Mouse (Mus musculus) ovary, postnatal 14 days (tissue): ENCODE data around the gene 9530053A07Rik.
"Not testable (repeated sequence)": the region's sequence is repeated elsewhere in the genome, so short reads cannot be mapped to it uniquely, and the experiment has no call there.

Experiments
- DNase-seq: peaks from one replicate; pipeline ENCODE4 v3.0.0; 2022; ENCODE audit warnings: low spot score

The 9530053A07Rik gene

GRCm38 (mm10) chr7:28129166-28129565 is at the start of gene 9530053A07Rik:
Gene 9530053A07Rik, plus strand, starts transcription at chr7:28129466.
- DNase-seq = no peak

GRCm38 (mm10) chr7:28084215-28084614 is 45.1 kb upstream of the 9530053A07Rik start:
- DNase-seq = no peak

- DNase-seq = no peak
These were observed 43.0 kb upstream of the 9530053A07Rik start for GRCm38 (mm10) chr7:28086236-28086635.

GRCm38 (mm10) chr7:28093541-28093940 is 35.7 kb upstream of the 9530053A07Rik start:
- DNase-seq = no peak

- DNase-seq = no peak
These were observed 30.2 kb upstream of the 9530053A07Rik start for GRCm38 (mm10) chr7:28099101-28099500.

GRCm38 (mm10) chr7:28100596-28101590 is 28.4 kb upstream of the 9530053A07Rik start:
- peak; percentile 21 for DNase-seq

- DNase-seq = not testable (repeated sequence)
These were observed 26.3 kb upstream of the 9530053A07Rik start for GRCm38 (mm10) chr7:28102936-28103335.

GRCm38 (mm10) chr7:28104670-28105069 is 24.6 kb upstream of the 9530053A07Rik start:
- DNase-seq = no peak

GRCm38 (mm10) chr7:28106241-28106640 is 23.0 kb upstream of the 9530053A07Rik start:
- DNase-seq = no peak

- DNase-seq = no peak
These were observed 14.6 kb upstream of the 9530053A07Rik start for GRCm38 (mm10) chr7:28114648-28115047.

GRCm38 (mm10) chr7:28137613-28138012 is 8.3 kb downstream of the 9530053A07Rik start:
- DNase-seq = peak; percentile 45

- peak; percentile 58 for DNase-seq
These were observed 19.0 kb downstream of the 9530053A07Rik start for GRCm38 (mm10) chr7:28148263-28148662.

GRCm38 (mm10) chr7:28149841-28150240 is 20.6 kb downstream of the 9530053A07Rik start:
- DNase-seq = no peak

- DNase-seq = peak; percentile 23
These were observed 22.4 kb downstream of the 9530053A07Rik start for GRCm38 (mm10) chr7:28151584-28152221.

- not testable (repeated sequence) for DNase-seq
These were observed 24.3 kb downstream of the 9530053A07Rik start for GRCm38 (mm10) chr7:28153595-28153994.

- no peak for DNase-seq
These were observed 30.0 kb downstream of the 9530053A07Rik start for GRCm38 (mm10) chr7:28159292-28159691.

GRCm38 (mm10) chr7:28159893-28160292 is 30.6 kb downstream of the 9530053A07Rik start:
- no peak for DNase-seq

- DNase-seq = no peak
These were observed 32.0 kb downstream of the 9530053A07Rik start for GRCm38 (mm10) chr7:28161163-28161749.

- DNase-seq = no peak
These were observed 36.1 kb downstream of the 9530053A07Rik start for GRCm38 (mm10) chr7:28165406-28165805.

- DNase-seq = peak; percentile 45
These were observed 39.3 kb downstream of the 9530053A07Rik start for GRCm38 (mm10) chr7:28168320-28169115.
